ENCODE assay signal across 8 mouse cellular contexts in the genomic region with DNA sequence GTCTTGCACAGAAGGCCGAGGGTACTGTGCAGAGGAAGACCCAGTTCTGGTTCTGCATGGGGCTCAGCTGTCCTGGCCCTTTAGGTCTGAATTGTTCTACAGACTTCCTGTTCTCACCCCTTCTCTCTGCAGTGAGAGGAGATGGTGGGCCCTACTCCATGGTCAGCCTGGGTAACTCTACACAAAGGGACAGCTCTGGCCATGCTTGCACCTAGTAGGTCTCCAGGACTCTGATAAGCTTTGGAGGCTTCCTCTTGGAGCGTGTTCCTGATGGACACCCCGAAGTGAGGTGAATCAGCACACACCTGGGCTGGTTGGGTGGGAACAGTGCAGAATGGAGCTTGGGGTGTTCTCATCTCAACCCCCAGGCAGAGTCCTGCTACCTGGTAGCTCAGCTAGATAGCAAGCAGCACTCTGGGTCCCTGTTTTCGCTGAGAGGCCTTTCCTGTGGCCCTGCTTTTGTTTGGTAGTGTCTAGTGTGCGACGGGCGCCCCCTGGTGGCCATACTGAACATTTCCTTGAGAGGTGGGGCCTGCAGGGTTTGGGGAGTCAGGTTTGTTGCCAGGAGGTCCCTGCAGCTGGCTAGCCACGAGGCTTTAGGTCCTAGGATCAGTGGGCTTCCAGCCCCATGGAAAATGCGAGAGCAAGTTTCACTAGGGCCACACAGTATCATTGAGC. TPM values are rescaled to one million over a fixed set of nuclear protein-coding genes. Genes with fewer than 3 reads are reported as not detected.
A peak's percentile ranks its signal among the peaks of the same experiment; 100 is the strongest.
DNase-seq lines count a peak whose midpoint lies in the region; ATAC-seq lines count a peak whose summit lies in the region.

No protein-coding gene starts in this region.

- H3K27me3 ChIP-seq in hindbrain, embryonic 13.5 days = 0 out of 2 replicates have a peak, but pooled peaks cover 27% of the 10 kb centered on the region

- DNase-seq in NIH3T3 (ENCODE audit: low read depth) = peak; percentile 91
- DNase-seq in cerebellum, adult 9-11 months = peak; percentile 61
- DNase-seq in frontal cortex, postnatal 10 days (ENCODE audit: low spot score in 2 of 2) = peak; percentile 41 to 73
- peak; percentile 77 to 87 for DNase-seq in layer of hippocampus, postnatal 10 days (ENCODE audit: low spot score in 2 of 2)
- DNase-seq in lung, postnatal 14 days = peak; percentile 84
- DNase-seq in retina, adult 2 months (ENCODE audit: low read depth, low spot score) = peak; percentile 52
- DNase-seq in thymus, postnatal 25 days = peak; percentile 72

- no peak overlapping the region for H3K9ac ChIP-seq in hindbrain, embryonic 13.5 days

- no peaks in the 10 kb centered on the region for H3K36me3 ChIP-seq in hindbrain, embryonic 13.5 days

- H3K4me1 ChIP-seq in hindbrain, embryonic 13.5 days (replicated peaks) = peaks cover 11% of the 10 kb centered on the region

- WGBS in hindbrain, embryonic 13.5 days = 26% methylated on average over 9 of the region's 9 CpGs

- no peak overlapping the region for H3K4me2 ChIP-seq in hindbrain, embryonic 13.5 days

- ATAC-seq in hindbrain, embryonic 13.5 days (ENCODE audit: low FRiP score) = peak; percentile 65

- H3K27ac ChIP-seq in hindbrain, embryonic 13.5 days = no peak overlapping the region

- H3K4me3 ChIP-seq in hindbrain, embryonic 13.5 days = no peak overlapping the region

- H3K9me3 ChIP-seq in hindbrain, embryonic 13.5 days = no peaks in the 10 kb centered on the region

RNA-seq across cellular contexts. Expression of a gene that starts 12.5 kb away (rescaled TPM):
- polyA plus RNA-seq in hindbrain, embryonic 13.5 days (2015; fragmentation: Nextera tagmentation; extraction: Ambion mirVana) = 0.05 TPM in 1 of 2 replicates, not detected in the other
- total RNA-seq in layer of hippocampus, postnatal 10 days (2021) = not detected

RNA-seq across cellular contexts. Expression of a gene that starts 57.3 kb away (rescaled TPM):
- polyA plus RNA-seq in hindbrain, embryonic 13.5 days (2015; fragmentation: Nextera tagmentation; extraction: Ambion mirVana) = not detected in 2 replicates
- not detected for total RNA-seq in layer of hippocampus, postnatal 10 days (2021)
